Mouse (Mus musculus): ENCODE measurements at regions not wholly inside any gene's neighbourhood (a gene's known extent, or its start where the extent isn't known, plus 50 kb on each side); places are given as distances from the start of the nearest gene placed in this dataset.

- TF ChIP-seq POLR2A (IDR thresholded peaks at IDR 0.05; ENCODE audit: insufficient read depth, low read depth, low read length) (no peak), CTCF (IDR thresholded peaks at IDR 0.05; ENCODE audit: insufficient read depth, low read depth, low read length) (no peak)
Measured at GRCm38 (mm10) chr11:21037267-21037906, 53.7 kb upstream of the Peli1 start.

All from olfactory bulb, adult 2 months (tissue).